Mouse (Mus musculus): ENCODE data around the gene Eif3d.

The Eif3d gene

DNA sequence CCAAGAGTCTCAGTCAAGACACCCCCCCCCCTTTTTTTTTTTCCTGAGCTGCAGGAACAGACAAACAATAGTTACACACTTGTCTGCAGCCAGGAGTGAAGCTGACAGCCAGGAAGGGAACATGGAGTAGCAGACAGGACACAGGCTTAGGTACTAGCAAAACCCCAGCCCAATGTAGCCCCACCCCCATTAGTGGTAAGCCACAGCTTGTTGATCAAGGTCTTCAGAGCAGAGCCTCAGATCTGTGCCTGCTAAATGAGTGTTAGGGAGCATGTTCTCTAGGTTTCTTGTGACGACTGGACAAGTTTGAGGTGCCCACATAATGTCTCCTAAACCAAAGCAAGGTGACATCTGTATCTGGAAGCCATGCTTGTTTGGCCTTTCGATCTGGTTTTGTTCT, 16.3 kb downstream of the Eif3d start:
- in situ Hi-C loops (cut with MboI, MseI) = no loop called here

DNA sequence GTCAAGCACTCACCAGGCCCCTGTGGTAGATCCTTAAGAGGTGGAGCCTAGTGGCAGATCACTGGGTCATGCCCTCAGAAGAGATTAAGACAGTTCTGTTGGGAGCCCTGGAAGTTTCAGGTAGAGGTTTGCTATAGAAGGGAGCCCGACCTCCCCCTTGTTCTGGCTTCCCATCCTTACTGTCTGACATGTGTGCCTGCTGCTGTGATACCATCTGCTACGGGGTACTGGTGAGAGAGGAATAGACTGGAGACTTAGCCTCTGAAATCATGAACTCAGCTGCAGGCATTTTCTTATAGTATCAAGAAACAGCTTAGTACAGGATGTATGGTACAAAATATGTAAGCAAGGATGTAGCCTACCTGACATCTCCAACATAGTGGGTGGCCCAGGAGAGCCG, 17.7 kb downstream of the Eif3d start:
- in situ Hi-C loops (cut with MboI, MseI) = no loop called here

DNA sequence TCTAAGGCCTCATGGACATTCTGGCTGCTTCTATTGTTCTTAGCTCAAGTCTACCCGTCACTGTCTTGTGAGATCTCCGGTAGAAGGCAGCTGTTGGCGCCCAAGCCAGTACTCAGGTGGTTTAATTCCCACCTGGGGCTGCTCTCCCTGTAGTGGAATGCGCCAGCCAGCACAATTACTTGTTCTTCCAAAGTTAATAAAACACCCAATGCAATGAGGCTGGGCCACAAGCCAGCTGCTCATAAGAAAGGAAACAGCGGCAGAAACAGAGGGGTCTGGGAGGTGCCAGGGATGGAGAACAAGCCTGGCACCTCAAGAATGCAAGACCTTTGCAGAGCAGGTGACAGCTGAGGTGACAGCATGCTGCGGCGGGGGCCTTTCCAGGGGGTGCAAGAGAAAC, 21.6 kb downstream of the Eif3d start:
- in situ Hi-C loops (cut with MboI, MseI) = no loop called here

DNA sequence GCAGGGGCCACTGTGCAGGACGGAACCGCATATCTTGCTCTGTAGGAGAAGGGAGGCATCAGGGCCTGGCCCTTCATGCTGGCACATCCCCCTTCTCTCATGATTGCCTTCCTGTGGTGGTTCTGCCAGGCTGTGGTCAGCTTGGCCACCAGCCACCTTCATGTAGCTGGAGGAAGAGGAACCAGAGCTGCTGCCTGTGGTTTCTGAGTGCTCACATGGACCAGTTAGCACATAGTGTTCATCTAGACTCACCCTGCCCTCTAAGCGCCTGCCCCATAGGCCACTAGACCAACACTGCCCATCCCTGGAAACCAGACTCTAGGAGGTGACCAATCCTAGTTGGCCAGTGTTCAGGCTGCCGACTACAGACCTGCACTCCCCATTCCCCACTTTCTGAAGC, 24.9 kb downstream of the Eif3d start:
- in situ Hi-C loops (cut with MboI, MseI) = no loop called here

DNA sequence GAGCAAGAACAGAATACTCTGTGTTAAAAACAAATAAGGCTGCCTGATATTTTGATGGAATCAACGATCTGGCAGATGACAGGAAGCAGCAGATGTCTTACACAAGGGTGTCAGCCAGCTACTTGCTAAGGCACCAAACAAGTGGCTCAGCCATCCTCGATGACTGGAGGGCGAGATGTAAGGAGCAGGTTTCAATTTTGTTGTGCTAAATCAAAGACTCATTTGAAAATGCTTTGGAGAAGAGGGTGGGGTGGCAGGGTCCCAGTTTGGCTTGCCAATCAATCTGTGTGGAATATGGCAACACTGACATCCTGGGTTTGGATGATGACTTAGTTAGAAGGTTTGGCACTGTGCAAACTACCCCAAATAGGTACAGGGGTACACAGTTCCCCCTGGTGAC, 29.1 kb downstream of the Eif3d start:
- in situ Hi-C loops (cut with MboI, MseI) = no loop called here

DNA sequence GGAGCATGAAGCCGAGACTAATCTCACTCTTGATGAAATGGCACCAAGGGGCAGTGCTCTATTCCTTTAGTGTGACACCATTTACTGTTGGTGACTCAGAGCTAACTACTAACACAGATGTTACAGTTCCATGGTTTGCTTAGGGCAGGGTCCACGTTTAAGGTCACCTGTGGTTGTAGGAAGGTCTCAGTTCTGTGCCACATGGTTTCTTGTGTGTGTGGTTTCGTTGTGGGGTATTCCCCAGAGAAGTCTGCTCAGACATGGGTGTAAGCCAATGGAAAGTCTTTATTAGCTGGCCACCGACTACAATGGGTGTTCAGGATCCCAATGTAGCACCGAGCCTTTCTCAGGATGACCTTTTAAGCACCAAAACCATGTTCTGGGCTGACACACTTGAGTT, 32.1 kb downstream of the Eif3d start:
- in situ Hi-C loops (cut with MboI, MseI) = no loop called here

DNA sequence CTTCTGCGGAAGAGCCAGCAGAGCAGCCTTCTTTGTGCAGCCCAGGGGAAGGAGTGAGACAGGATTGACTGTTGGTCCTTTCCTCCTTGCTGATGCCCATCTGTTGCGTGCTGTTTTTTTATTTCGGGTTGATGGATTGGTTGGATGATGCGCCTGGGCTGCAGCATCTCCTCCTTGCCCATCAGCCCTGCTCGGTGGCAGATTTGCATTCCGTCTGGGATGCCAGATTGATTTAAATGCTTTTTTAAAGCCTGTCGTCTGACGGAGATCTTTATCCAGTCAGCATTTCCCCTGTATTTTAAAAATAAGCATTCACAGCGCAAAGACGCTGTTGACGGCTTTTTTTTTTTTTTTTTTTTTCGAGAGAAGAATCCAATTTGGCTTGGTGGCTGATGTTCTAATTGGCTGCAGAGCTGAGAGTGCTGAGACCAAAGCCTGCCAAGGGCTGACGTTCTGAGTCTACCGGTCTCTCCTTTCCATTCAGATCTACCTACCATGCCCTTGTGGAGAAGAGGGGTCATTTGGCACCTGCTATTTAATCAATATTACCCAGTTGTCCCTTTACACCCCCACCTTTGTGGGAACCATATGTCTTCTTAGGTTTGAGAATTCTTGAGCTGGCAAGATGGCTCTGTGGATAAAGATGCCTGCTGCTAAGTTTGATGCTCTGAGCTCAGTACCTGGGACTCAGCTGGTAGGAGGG, 34.8 kb downstream of the Eif3d start:
- in situ Hi-C loops (cut with MboI, MseI) = no loop called here

DNA sequence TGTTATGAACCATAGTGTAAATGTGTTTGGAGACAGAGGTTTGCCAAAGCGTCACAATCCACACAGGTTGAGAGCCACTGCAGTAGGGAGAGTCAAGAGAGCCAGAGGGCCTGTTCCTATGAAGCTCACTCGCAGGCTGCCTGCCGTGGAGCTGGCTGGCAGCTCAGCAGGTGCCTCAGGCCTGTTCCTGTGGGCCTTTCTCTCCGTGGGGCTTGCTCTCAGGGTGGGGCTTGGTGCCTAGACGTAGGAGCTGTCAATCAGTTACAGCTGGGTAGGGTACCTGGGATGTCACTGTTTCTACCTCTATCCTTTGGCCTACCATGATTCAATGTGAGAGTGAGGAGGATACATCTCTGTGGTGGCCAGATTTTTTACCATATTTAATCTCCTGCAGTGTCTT, 35.6 kb downstream of the Eif3d start:
- in situ Hi-C loops (cut with MboI, MseI) = no loop called here

DNA sequence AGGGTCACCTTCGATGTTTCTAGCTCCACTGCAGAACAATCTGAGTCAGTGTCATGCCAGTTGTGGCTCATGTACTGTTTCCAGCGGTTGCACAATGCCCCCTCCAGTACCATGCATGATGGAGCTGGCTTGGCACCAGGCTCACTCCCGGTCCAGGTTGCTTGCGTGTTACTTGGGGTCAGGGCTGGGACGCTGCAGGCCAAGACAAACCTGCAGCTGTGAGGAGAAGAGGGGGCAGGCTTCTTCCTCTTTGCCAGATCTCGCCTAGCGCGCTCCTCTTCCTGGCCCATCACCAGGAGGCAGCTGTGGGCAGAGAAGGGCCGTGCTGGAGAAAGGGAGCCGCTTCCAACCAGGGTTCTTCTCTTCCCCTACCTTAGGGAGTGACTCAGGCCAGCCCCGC, 36.3 kb downstream of the Eif3d start:
- in situ Hi-C loops (cut with MboI, MseI) = no loop called here

DNA sequence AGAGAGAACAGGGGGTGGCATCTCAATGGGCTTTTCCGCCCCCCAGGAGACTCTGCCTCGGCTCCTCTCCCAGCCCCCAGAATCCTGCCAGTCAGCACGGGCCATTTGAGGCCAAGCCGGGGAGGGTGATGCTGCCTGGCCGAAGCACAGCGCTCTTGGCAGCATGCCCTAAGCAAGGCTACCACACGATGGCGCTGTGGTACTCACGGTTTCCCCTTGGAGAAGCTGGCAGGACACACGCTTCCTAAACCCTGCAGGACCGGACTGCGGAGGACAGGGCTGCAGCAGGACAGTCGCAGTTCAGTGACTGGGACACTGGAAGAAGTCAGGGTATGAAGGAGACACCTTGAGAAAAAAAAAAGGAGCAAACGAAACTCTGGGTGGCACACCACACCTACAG, 36.8 kb downstream of the Eif3d start:
- in situ Hi-C loops (cut with MboI, MseI) = no loop called here

DNA sequence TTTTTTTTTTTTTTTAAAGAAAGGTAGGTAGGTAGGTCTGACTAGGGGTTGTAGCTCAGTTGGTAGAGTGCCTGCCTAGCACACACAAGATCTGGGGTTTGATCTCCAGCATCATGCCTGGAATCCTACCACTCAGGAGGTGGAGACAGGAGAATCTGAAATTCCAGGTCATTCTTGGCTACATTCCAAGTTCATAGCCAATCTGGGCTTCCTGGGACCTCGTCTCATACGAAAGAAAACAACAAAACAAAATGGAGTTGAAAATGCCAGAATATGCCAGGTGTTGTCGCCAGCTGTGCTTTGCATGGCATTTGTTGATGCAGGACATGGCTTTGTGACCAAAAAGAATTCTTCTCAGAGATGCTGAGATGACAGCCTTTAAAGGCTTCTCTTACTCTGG, 37.4 kb downstream of the Eif3d start:
- in situ Hi-C loops (cut with MboI, MseI) = no loop called here

DNA sequence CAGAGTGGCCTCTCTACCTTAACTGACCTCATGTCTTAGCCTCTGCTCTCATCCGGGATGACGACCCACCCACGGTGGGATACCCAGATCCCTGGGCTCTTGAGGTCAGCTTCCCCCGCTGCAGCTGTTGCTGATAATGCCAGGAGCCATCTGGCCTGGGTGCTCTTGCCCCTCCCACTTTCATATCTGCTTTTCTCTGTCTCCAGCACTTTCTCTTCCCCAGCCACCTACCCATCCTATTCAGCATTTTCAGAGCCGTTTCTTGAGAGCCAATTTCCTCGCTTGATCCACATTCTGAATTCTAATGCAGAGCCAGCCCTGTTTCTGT, 39.0 kb downstream of the Eif3d start:
- in situ Hi-C loops (cut with MboI, MseI) = no loop called here

DNA sequence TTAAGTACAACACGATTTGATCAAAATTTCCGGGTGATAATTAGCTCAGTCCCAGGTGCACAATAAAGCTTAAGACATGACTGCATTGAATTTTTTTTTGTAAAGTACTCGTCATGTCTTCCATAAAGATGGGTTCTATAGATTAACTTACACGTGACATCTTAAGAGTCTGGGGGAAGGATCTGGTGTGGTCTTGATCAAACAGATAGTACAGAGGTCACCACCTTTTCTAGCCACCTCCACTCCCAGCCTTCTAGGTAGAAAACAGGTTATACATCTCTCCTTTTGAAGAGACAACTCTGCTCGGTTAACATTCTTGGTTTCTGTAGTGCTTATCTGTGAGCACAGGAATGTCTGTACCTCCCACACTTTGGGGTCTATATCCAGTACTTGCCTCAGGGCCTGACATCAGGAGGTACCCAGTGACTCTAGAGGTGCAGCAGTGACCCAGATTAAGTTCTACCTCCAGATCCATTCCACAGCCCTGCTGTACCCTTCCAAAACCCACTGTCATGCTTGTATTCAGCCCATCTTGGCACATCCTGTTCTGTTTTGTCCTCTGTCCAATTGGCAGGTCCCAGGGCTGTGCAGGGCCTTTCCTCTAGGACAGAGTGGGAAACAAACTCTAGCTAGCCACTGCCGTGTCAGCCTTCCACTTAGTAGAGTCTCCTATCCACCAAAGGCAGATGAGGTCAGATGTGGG, 39.5 kb downstream of the Eif3d start:
- in situ Hi-C loops (cut with MboI, MseI) = no loop called here

DNA sequence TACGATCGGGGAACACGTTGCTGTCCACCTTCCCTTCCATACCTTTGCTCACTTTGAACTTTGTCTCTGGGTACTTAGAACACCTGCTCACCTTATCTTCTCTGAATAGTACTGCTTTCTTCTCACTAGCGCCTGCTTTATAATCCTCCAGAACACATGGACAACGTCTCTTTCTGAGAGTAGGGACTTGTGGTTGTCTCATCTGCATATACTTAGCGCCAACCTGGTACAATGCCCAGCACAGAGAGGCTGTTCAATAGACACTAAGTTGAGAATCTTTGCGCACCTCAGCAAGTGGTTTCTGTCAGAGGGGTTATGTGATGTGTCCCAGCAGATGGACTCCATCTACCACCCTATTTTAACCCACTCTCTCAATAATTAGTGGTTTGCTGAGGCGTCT, 40.8 kb downstream of the Eif3d start:
- in situ Hi-C loops (cut with MboI, MseI) = no loop called here

DNA sequence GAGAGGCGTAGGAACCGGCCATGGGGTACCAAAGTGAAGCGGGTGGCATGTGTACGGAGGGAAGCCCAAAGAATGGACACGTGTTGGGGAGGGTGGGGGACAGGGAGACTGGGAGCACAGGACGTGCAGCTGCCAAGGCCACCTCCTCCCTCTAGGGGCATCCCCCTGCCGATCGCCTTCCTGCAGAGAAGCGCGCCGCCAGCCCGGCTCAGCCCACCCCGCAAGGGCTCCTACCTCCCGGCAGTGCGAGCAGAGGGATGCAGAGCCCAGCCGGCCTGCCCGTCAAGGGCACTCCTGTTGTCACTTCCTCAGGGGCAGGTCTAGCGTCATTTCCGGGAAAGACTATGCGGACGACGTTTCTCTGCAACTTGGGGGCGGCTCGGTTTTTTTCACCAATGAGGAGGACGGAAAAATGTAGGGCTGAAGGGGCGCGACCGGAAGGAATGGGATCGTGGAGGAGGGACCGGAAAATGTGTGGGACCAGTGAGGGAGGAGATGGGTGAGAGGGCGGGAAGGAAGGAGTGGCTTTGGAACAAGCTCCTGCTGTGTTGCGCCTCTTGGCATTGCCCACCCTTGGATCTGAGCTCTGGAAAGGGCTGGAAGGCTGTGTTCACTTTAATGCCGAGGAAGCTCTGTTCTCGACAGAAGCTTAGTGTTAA, 41.8 kb downstream of the Eif3d start, which contains the start of gene Txn2:
Gene Txn2, minus strand, starts transcription at position 334 of the 659 bp plus-strand sequence.
- in situ Hi-C loops (cut with MboI, MseI) = no loop called here

DNA sequence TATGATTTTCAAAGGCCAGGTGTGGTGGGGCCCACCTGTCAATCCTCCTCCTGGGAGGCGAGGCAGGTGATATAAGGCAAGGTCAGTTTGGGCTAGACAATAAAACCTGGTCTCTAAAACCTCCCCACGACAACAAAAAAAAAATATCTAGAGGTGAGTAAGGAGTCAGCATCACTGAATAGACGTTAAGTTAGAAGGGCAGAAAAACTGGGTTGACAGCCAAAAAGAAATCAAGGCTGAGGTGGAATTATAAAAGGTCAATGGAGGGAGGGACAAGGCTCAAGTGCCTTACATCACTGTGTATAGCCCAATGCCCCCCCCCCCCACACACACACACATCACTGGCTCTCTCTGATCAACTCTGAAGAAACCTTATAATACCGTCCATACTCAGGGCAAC, 42.5 kb downstream of the Eif3d start:
- in situ Hi-C loops (cut with MboI, MseI) = no loop called here

DNA sequence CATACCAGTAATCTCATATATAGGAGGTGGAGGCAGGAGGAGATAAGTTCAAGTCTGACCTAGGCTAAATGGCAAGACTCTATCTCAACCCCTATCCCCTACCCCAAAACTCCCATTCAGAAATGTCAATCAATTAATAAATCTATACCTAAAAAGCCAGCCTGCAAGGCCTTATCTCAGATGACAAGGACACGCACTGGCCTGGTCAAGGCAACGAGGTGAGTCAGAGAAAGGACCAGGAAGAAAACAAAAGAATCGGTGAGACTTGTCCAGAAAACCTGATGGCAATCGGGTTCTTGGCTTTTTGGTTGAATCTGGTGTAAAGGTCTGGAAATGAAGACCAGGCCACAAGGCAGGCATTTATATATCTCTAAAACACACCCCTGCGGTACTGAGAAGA, 43.7 kb downstream of the Eif3d start:
- in situ Hi-C loops (cut with MboI, MseI) = no loop called here

DNA sequence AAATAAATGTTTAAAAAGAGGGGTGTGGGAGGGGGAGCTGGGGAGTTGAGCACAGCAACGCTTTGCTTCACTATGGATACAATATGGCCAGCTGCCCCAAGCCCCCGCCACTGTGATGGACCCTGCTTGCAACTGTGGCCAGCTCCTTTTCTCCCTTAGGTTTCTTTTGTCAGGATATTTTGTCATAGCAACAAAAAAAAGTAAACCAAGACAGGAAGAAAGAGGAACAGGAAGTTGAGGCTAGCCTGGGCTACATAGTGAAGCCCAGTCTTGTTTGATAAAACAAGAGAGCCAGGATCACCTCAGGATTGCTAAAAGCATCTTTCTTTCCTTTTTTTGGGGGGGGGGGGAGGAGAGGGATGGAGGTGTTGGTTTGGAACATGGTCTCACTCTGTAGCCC, 45.4 kb downstream of the Eif3d start:
- in situ Hi-C loops (cut with MboI, MseI) = no loop called here

DNA sequence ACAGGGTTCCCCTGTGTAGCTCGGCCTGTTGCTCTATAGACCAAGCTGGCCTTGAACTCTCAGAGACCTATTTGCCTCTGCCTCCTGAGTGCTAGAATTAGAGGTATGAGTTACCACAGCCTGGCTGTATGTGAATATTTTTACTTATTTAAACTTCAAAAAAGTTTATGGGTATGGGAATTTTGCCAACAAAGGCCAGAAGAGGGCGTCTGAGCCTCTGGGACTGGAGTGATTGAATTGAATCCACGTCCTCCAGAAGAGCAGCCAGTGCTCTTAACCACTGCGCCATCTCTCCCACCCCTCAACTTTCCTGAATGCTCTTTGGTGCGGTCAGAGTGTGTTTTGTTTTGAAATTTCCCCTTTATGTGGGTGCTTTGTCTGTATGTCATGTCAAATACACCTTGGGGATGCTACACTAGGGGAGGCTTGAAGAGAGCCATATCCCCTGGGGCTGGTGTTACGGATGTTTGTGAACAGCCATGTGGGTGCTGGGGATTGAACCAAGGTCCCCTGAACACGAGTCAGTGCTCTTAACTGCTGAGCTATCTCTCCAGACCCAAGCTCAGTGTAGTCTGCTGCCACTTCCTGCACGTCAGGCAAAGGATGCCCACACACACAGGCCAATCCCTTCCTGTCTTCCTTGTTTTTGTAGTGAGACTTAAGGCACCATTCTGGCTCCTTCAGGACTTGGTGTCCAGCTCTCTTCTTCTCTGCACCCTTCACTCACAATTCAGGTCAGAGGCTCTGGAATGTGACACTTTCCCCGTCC, 47.2 kb downstream of the Eif3d start:
- in situ Hi-C loops (cut with MboI, MseI) = no loop called here

DNA sequence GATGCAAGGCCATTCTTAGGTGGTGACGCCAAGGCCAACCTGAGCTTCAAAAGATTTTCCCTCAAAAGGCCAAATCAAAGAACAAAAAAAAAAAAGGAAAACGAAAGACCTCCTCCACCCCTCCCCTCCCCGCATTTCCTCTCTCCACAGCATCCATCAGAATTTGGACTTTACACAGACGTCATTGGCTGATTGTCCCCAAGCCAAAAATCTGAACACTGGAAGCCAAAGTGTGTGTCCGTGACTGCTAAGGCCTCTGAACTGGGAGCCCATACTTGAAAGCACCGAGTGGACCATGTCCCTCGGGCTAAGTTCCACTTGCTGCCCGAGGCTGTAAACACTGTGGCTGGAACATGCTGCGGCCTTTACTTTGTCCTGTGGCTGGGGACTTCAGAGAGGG, 47.9 kb downstream of the Eif3d start:
- in situ Hi-C loops (cut with MboI, MseI) = no loop called here

DNA sequence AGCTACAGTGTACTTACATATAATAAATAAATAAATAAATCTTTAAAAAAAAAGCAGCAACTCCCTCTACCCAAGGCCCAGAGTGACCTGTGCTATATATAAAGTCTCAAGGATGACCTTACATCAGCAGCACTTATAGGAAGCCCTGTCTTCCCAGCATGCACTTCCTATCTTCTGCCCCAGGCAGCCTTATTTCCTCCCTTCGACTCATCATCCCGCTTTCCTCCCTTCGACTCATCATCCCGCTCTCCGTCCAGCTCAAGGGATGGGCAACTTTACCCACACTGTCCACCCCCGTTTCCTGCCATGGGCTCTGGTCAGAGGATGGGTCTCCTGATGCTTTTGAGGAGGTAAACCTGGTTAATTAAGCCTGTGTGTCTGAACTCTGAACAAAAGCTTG, 49.0 kb downstream of the Eif3d start:
- in situ Hi-C loops (cut with MboI, MseI) = no loop called here
